Mouse (Mus musculus): ENCODE results near the gene Sco2.

Sco2 gene

DNA sequence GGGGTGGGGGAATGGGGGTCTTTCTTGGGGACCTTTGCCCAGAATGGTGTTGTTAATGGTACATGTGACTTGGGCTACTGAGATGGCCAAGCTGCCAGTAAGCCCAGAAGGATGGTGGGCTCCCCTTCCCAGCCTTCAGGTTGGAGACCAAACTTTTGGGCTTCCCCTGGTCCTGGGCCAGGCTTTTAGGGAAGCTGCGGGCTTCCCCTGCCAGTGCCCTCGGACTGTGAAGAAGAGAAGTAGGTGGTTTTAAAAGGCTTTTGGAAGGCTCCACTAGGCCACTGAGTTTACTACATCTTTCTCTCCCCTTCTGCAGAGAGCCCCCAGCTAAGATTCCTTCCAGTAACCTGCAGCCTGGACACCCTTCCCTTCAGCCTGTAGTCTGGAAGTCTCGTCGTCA lies 50.0 kb downstream of the Sco2 start:
- in situ Hi-C loops (cut with MboI, MseI), result no loop called here

DNA sequence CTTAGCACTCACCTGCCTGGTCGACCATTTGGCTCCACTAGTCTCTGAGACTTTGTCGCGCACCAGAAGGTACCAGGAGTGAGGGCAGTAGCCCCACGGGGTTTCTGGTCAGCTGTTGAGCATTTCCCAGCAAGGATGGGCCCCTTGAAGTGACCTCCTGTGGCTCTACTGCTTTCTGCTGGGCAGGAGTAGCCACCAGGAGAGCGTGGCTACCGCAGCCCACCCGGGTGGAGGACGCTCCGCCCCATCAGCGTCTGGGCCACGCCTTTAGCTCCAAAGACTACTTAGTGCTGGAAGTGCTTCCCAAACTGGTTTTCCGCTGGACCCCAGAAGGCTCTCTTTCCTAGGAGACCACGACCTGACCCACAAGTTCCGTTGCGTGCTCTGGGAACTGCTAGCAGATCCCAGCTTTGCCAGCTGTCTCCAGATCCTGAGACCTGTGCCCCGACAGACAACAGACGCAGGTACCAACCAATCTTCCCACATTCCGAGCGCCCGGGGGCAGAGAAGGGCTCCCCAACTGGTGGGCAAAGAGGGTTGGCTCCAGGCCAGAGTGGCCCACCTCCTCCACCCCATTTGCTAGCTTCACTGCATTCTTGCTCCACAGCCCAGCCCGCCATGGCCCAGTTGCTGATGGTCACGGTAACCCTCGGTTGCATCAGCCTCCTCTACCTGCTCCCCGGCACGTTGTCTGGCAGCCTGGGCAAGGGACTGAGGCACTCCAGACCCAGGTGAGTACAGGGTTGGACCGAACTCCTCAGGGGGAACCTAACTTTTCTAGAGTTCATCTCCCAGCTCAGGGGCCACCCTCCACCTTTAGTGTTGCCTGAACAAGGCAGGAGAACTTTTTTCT lies 50.8 kb downstream of the Sco2 start, which contains the start of gene Adm2:
Adm2 (plus strand) TSS at position 51 of the 853 bp plus-strand sequence.
- in situ Hi-C loops (cut with MboI, MseI), result no loop called here

Data from T-helper 1 cell (primary cell).